Mouse (Mus musculus) ovary, postnatal 10 days (tissue): Measurements from ENCODE around the gene Zfp809.
"Not testable (repeated sequence)": the region's sequence is repeated elsewhere in the genome, so short reads cannot be mapped to it uniquely, and the experiment has no call there.

Experiments
- DNase-seq: peaks from one replicate; pipeline ENCODE4 v3.0.0; 2022; ENCODE audit warnings: low spot score

Gene Zfp809

DNA sequence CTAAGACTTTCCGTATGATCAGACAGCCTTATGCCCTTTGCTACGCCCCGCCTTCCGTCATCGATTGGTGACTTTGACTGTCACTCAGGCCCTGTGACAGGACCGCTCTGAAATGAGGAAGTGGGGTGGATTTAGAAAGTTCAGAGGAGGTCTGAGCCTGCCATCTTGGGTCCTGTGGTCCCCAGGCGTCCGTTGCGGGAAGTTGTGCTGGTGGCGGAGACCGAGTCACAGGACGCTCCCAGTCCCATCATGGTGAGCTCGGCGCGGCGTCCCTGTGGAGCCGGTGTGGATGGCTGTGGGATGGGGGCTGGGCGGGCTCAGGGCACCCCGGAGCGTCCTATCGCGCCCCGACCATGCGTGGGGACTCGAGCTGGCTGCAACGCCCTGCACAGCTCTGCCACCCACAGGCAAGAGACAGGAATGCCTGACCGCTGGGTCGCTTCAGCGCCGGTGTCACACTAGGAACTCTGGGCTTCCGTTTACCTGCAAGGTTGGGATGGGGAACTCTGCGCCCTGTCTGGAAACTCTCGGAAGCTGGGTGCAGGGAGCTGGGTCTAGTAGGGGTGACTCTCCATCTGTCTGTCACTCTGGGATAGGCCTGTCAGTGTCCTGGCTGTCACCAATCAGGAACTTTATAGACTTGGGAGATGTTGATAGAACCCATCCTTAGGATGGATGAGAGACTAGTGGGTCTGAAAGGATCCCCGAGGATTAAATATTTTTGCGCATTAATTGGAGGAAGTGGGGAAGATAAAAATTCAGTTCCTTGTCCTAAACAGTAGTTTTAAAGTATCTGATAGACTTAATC, at the start of gene Zfp809:
TSS of gene Zfp809 (plus strand) at position 134 of the 808 bp plus-strand sequence.
- DNase-seq: peak; percentile 99

DNA sequence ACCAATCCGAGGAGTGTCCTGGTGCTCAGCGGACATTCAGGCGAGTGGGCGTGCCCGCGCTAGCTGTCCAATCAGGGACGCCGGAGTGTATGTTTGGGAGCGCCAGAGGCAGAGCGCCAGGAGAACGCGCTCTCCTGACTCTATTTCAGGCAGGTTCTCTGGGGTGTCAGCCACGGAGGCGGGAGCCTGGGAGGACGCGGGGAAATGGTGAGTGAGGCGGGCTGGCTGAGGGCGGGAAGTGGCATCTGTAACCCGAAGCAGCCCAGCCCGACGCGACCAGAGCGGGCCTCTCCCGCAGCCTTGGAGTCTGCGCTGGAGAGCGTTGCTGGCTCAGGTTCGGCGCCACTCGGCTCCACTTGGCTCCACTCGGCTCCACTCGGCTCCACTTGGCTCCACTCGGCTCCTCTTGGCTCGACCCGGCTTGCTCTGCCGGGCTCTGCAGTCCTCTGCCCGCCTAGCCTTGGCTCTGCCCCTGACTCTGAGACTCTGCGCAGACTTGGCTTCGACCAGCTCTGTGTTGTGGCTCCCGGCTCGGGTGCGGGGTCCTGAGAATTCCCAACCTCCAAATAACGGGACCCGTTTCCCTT, 37.4 kb upstream of the Zfp809 start, which contains the start of gene Zfp872:
TSS of gene Zfp872 (plus strand) at position 66 of the 587 bp plus-strand sequence.
- DNase-seq: peak; percentile 13

DNA sequence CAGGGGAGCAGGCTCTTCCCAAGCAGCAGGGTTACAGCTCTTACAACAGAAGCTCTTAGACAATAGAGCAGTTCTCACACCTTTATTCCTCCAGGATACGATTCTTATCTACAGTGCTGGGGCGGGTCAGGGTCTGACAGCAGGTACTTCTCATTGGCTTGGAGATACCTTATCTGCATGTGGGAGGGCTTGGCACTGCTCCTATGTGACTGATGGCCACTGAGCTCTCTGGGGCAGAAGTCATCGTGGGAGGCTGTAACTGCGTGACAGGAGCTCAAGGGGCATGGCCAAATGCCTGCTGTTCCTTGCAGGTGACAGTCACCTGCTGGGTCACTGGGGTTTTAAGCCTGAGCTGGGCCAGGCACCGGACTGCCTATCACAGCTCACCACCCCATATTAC, 29.1 kb upstream of the Zfp809 start:
- DNase-seq: no peak

DNA sequence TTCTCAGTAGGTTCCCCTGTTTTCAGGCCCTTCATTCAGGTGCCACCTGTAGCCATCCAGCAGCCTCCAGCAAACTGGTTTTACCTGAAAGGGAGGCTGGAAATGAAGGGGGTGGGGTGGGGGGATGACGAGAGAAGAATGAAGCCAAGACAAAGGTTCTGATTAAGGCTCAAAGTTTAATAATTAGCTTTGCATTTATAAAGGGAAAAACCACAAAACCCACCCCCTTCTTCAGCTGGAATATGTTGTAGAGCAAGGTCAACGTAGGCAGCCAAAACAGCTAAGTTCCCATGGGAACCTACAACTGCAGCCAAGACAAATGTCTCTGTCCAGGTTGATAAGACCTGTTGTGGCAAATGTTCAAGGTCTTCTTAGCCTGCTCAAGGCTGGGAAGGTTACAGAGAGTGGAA, 11.7 kb upstream of the Zfp809 start:
- DNase-seq: no peak

DNA sequence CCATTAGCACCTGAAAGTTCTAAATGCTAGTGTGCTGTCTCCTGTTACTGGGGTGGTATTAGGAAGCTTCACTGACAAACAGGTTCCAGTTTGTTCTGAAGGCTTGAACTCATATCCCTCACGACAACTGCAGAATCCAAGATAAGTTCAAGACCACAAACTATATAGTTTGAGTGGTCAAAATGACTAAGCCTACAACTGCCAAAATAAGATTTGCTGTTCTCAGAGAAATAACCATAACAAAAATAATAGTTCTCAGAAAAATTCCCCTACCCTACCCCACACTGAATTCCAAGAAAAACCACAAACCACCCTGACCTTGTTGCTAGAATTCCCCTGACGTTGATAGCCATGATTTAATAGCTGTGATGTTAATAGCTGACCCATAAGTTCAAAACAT, 11.0 kb upstream of the Zfp809 start:
- DNase-seq: no peak

DNA sequence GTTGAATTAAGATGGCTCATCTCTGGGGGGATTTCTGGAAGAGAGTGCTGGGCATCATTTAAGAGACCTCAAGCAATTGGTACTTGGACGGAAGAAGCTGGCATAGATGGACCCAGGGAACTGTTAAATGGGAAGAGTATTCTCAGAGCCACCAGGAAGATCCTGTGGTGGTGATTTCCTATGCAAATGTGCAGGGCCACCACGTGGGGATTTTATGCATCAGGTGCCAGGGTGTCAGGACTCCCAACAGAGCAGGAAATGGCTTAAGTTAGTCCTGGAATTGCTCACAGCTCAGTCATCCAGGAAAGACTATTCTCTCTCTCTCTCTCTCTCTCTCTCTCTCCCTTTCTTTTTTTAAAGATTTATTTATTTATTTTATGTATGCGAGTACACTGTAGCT, 8.8 kb upstream of the Zfp809 start:
- DNase-seq: no peak

DNA sequence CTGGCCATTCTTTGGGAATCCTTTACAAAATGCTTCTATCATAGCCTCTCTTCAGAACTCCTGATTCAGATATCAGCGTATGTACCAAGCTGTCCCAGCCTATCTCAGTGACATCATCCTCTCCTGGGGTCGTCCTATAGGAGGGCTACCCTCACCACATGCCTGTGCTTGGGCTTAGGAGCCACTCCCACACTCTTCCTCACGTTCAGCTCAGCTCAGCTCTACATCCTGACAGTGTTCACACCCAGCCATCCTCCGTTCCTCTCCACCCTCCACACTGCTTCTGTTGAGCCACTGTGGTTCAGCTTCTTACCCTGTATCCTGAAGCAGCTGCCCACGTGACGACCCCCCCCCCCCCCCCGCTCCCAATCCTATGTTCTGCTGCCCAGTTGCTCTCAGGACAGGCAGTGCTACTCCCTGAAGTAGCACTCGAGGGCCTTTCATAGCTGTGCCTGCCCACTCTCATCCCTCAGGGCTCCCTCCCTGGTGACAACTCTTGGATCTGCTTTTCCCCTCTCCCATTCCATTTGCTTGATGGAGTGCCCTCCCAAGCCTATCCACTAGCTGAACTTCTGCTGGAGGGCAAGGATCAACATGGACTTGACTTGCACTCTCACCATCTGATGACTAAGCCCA, 7.5 kb upstream of the Zfp809 start:
- DNase-seq: no peak

DNA sequence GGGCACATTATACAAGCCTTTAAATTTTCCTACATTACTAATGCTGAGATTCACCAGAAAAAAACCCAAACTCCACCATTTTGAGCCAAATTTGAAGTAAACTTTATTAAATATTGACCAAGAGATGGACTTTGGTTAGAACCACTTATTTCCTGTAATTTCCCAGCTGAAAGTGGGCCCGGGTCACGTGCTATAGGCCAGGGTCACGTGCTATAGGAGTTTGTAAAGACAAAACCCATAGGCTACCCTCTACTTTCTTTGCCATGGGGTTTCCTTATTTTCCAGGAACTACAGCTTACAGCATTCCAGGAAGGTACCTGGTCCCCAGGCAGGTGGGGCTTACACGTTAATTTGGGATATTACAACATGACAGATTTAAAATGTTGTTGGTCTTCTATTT, 1.4 kb upstream of the Zfp809 start:
- no peak for DNase-seq

DNA sequence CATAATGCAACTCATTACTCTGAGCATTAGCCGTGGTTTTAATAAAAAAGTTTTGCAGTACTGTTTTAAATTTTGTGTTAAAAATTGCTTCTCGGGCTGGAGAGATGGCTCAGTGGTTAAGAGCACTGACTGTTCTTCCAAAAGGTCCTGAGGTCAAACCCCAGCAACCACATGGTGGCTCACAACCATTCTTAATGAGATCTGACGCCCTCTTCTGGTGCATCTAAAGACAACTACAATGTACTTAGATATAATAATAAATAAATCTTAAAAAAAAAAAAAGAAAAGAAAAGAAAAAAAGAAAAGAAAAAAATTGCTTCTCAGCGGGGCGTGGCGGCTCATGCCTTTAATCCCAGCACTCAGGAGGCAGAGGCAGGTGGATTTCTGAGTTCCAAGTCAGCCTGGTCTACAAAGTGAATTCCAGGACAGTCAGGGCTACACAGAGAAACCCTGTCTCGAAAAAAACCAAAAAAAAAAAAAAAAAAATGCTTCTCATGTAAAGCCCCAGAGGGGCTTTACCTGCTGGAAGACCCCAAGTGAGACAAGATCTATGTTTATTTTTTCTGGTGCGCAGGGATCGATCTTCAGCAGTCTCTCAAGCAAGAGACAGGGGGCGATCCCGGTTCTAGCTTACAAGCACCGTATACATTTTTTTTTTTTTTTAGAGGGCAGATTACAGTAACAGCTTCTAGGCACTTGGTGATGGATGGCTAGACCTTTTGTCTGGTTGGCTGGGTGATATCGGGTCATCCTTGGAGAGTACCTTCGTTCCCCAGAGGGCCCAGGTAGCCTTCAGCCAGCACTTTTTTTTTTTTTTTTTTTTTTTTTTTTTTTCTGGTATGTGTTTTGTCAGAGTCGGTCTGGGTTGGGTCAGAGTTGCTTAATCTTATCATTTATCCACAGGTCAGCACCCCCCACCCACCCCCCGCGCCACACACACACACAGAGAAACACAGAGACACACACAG, 694 bp upstream of the Zfp809 start:
- DNase-seq: no peak

DNA sequence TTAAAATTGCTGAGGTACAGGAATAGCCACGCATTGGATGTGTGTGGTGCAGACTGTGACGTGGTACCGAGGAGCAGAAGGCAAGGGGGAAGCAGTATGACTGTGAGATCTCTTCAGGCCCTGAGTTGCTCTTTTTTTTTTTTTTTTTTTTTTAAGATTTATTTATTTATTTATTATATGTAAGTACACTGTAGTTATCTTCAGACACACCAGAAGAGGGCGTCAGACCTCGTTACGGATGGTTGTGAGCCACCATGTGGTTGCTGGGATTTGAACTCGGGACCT, 817 bp downstream of the Zfp809 start:
- not testable (repeated sequence) for DNase-seq

DNA sequence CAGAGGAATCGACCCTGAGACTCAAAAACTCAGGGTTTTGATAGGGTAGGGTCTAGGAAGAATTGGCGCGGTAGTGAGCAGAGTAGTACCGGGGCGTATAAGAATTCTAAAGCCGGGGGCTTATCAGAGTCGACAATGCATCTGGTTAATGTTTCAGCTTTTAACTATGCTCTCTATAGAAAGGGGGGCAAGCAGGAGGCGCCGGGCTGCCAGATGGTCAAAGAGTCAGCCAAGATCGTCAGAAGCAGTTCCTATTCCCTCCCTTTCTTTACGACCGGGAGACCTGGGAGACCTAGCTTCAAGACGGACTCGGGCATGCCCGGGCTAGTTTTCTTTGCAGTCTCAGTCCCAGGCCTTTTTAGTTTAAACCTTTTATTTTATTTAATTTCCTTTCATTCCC, 1.3 kb downstream of the Zfp809 start:
- no peak for DNase-seq

DNA sequence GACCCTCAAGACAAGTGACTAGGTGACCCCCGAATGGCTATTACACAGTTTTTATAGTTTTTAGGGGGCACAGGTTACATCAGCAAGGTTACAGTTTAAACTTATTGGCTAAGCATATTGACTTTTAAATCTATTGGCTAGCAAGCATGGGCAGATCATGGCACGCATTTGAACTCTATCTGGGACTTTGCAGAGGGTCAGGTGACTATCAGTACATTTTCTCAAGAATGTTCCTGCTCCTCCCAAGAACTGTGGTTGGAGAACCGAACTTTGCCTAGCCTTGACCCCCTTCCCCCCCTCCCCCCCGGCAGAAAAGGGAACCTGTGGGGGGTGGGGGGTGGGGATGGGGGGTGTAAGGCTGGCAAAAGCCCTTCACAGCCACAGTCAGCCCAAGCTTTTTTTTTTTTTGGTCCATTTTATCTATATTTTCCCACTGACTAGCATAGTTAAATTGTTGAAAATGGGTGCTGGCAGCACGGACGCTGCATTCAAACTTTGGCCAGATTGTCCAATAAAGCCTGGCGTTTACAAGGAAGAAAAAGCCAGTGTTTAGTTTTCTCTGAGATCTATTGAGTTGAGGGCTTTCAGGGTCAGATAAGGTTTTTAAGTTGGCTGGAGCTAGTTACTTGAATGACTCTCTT, 4.0 kb downstream of the Zfp809 start:
- DNase-seq: no peak

DNA sequence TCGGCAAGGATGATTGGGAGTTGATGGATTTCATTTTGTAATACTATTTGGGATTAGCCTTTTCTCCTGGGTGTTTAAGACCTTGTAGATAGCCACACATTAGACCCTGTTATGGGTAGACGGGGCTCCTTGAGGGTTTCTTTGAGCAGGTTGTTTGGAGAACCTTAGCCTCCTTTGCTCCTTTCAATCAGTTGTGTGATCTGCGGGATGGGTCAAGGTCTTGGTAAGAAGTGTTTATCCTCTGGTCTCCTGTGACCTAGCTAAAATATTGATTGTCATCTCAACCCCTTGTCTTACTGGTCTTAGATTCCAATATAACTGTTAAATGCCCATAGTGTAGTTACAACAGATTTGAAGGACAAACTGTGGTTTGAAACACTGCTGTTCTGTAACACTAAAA, 4.5 kb downstream of the Zfp809 start:
- DNase-seq: no peak

DNA sequence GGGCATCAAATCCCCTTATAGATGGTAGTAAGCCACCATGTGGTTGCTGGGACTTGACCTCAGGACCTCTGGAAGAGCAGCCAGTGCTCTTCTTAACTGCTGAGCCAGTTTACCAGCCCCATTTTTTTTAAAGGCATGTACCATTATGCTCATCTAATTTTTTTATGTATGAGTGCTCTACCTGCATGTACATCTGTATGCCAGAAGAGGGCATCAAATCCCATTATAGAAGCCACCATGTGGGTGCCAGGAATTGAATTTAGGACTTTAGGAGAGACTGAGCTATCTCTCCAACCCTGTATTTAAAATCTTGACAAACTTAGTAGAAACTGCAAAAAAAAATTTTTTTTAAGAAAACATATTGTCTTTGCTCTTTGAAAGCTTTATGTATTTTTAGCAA, 5.0 kb downstream of the Zfp809 start:
- no peak for DNase-seq

DNA sequence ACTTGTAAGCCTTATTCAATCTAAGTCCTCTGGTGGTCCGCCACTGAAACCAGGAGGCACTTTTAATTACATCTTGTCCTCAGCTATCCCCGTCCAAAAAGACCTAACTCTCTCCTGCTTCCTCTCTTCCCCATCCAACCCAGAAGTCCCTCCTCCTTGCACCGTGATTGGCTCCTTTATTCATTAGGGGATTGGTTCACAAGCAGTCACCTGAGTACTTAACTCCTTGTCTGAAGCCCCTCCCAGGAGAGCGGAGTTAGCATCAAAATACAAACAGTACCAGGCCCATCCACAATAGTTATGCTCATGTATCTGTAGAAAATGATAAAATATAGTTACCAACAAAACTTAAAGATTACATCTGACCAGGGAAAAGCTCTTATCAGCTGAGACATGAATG, 14.5 kb downstream of the Zfp809 start:
- no peak for DNase-seq

DNA sequence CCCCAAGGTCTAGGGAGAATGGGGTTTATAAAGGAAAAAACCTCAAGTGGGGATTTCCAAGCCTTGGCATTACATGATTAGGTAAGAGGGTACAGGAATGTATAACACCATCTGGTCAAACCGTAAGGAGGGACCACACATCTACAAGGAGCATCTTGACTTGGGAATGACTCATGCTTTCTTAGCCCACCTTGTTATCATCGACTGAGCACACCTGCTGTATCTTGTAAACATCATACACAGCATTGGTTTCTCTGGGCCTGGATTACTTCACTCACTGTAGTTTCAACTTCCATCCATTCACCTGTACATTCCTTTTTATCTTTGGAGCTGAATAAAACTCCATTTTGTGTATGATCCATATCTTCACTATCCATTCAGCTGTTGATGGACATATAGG, 18.7 kb downstream of the Zfp809 start:
- no peak for DNase-seq

DNA sequence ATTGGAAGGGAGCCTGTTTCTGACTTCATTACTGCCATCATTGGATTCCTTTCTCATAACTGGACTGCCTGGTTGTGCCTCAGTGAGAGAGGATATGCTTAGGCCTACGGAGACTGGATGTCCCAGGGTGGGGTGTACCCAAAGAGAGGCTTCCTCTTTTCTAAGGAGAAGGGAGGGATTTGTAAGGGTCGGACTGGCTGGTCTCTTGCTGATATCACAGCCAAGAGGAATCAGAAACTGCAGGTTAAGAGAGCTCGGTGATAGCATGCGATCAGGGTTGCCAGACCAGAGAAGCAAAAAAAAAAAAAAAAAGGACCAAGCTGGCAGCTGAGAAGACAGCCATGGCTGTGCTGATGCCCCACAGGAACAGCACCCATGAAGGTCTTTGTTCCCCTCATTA, 31.1 kb downstream of the Zfp809 start:
- no peak for DNase-seq

DNA sequence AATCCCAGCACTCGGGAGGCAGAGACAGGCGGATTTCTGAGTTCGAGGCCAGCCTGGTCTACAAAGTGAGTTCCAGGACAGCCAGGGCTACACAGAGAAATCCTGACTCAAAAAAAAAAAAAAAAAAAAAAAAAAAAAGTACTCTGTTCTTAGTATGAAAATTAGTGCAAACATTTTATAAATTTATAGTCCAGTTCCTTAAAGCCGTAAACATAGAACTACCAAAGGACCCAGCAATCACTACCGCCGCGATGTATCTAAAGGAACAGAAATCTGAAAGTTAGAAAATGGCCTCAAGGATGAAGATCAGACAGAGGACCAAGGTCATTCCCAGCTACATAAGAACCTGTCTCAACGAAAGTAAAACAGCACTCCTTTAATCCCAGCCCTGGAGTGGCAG, 33.3 kb downstream of the Zfp809 start:
- DNase-seq: no peak

DNA sequence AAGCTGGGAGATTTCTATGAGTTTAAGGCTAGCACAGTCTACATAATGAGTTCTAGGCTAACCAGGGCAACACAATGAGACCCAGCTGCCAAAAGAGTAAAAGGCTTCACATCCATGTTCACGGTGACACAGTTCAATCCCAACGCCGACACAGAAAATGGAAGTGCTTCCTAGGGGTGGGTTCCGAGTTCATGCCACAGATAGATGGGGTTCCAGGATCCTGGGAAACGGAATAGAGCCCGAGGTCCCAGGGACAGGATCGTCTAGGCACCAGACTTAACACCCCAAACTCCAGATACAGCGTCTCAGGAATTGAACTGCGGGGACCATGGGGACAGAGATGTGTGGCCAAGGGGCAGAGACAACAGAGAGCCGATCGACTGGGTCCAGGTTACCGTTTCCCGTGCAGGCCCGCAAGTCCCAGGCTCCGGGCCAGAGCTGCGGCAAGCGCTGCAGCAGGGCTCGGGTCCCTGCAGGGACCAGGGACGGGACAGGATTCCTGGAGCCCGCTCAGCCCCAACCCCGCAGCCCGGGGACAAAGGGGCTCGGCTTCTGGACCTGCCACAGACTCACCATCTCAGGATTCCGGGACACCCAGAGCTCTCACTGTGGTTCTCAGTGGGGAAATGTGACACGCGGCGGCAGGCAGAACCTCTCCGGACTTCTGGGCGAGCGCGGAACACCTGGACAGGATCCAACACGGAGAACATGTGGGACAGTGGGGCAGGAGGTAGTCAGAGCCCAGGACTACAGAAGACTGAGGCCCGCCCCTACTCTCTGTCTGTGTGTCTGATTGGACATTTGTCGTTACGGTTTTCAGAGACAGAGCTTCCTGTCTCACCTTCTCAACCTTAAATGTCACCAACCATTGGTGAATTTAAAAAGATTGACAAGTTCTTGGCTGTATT, 33.9 kb downstream of the Zfp809 start, which contains the start of gene Zfp599:
TSS of gene Zfp599 (minus strand) at position 712 of the 908 bp plus-strand sequence.
- DNase-seq: peak; percentile 44

DNA sequence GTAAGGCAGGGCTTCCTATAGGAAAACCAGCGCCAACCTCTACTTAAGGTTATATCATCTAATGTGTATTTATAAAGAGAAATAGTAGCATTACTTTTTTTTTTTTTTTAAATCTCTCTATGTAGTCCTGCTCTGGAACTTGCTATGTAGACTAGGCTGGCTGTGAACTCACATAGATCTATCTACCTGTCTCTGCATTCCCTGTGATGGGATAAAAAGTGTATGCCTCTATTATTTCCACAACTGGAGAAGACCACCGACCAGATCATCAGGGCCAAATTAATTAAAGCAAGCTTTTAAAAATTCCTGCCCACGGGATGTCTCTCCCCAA, 34.5 kb downstream of the Zfp809 start:
- DNase-seq: no peak

DNA sequence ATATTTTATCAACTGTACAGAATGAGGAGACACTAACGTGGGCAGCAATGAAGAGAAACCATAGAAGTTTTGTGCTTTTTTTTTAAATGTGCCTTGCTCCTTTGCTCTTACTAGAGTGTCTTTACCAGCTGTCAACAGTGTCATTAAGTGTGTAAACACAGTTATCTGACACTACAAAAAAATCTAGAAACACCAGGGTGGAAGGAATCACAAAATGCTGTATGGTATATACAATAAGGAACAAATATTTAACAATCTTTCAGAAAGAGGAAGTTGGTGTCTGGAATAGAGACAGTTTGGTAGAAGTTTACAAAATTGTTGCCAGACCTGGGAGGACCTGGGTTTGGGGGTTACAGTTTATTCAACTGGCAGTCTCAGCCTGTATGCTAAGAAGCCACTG, 36.1 kb downstream of the Zfp809 start:
- DNase-seq: no peak
